Mouse (Mus musculus) mouse trophoblast stem cell (cell line): ENCODE data around the gene Usp29.
"Not testable (repeated sequence)": the region's sequence is repeated elsewhere in the genome, so short reads cannot be mapped to it uniquely, and the experiment has no call there.

Experiments used
- in situ Hi-C, 2 experiments: fragments of 300-500 bp; cut with MseI, MboI; formaldehyde crosslinking; loops; 2 replicates in 1 of 2; 3 replicates in 1 of 2; pipeline ENCODE4 v1.15.1; 2025

Usp29 gene

DNA sequence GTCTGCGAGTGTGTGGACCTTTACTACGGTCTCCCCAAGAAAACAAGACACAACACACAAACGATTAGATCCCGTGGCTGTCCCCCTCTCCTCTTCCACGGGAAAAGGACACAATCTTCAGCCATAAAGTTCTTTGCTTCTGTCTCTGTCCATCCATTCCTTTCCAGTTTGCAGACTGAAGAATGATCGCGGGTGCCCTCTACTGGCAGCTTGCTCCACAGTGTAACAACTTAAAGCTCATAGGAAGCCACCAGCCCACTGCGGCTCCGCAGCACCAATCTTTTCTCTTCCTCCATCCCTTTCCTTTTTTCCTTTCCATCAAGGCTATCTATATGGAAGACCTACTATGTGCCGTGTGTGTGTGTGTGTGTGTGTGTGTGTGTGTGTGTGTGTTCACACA lies 187.9 kb downstream of the Usp29 start:
- in situ Hi-C loops = loop anchor here in 1 of 2 experiments (25.0 kb wide), 1 partner anchor 181 kb away; the partner anchor contains the start of genes Peg3 and Usp29

DNA sequence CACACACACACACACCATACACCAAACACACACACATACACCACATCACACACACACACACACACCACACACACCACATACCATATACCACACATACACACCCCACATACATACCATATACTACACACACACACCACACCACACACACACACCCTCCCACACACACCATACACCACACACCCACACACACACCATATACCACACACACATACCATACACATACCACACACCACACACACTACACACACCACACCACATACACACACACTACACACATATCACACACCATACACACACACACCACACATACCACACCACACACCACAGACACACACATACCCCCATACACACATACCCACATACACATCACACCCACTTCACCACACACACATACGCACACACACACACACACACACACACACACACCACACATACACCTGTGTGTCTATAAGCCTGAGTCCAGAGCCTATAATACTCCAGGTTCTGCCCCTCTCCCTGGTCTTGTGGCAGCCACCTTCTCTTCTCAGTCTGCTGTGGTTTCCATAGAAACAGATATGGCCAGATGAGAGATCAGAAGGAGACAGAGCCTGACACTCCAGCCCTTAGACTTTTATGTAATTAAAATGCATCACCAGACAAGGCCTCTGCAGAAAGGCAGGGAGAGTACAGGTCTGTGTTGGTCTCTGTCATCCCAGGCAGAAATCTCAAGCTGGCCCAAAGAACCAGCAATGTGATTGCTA lies 188.9 kb downstream of the Usp29 start:
- in situ Hi-C loops = loop anchor here in 1 of 2 experiments (25.0 kb wide), 1 partner anchor 182 kb away; the partner anchor contains the start of genes Peg3 and Usp29

DNA sequence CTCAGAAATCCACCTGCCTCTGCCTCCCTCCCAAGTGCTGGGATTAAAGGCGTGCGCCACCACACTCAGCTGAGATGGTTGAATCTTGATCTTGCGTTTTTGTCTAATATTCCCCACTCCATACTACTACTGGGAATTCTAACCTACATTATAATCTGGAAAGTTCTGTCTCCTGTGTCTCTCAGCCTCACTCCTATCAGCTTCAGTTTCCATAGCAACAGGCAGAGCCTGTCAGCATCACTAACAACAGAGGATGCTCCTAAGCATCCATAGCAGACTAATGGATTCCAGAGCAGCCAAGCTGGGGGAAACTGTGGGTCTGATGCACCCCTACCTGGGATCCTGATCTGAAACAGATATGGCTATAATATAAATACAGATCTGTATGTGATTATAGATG lies 193.1 kb downstream of the Usp29 start:
- in situ Hi-C loops = loop anchor here in 1 of 2 experiments (25.0 kb wide), 1 partner anchor 186 kb away; the partner anchor contains the start of genes Peg3 and Usp29

DNA sequence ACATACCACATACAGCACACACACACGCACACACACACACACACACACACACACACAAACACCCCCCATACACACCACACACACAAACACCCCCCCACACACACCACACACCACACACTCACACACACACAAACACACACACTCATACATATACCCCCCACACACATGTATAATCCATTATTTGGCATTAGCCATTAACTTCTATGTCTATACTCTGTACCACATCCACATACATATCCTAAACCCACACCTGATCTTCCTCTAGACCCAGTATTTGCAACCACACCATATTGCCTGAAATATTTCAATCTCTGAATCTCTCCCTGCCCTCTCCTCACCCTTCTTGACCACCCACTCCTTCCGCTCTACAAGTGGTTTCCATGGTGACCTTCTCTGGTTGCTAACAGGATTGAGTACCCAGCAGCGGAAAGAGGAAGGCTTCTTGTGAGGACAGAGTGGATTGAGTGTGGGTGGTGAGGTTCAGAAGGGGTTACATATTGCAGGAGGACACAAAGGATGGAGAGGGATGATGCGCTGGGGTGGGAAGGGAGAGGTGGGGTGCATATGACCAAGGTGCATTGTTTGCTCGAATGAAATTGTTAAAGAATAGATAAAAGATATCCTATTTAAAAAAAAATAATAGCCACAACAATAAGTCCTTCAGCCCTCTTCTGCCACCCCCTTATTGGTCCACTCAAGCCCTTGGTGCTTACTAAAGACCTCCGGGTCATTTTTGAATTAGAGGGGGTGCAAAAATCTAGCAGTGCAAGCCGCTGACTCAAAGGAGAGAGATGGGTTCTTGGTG lies 195.8 kb downstream of the Usp29 start:
- in situ Hi-C loops = no loop called here

DNA sequence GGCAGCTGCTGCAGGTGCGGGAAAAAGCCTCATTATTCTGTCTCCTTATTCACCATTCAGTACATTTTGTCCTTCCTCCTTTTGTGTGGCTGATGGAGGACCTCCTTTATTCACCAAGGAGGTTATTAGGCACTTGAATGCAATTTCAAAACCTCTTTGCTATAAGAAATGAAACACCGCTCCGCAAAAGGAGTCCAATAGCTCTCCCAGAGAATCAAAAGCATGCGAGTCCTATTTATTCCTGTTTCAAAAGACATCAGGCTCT lies 196.3 kb downstream of the Usp29 start:
- in situ Hi-C loops = no loop called here

DNA sequence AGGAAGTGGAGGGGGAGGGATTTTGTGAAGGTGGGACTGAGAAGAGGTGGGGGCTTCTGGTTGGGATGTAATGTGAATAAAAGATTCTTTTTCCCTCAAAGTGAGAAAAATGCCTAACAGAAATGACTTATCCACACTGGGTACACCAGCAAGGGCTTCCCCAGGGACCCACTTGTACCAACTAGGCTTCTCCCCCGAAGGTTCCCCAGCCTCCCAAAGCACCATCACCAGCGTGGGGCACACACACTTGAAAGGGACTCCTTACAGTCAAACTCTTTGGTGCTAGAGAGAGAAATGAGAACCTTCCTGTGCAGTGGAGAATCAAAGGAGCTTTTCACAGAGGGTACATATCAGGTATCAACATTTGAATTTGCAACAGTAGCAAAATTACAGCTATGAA lies 198.9 kb downstream of the Usp29 start:
- in situ Hi-C loops = no loop called here

DNA sequence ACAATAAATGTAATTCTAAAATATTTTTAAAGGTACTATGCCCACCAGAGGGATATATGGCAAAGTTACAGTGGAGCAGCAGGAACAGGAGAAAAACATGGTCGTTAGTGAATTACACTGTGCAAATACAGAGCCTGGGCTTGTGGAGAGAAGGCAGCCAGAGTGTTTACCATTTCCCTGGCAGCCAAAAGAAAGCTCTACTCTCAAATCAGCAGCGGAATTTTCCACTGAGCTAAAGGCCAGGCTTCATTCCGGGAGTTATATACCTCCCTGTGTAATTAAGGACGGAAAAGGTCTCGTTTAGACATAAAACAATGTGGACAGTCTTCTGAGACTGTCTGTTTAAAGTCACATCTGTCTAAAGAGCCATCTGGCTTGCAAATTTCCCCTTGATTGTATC lies 204.4 kb downstream of the Usp29 start:
- in situ Hi-C loops = loop anchor here (5.0 to 10.0 kb wide), 3 partner anchors 280 to 500 kb away; partner anchors contain the start of gene Olfr1344 (in 2 of the 2)

DNA sequence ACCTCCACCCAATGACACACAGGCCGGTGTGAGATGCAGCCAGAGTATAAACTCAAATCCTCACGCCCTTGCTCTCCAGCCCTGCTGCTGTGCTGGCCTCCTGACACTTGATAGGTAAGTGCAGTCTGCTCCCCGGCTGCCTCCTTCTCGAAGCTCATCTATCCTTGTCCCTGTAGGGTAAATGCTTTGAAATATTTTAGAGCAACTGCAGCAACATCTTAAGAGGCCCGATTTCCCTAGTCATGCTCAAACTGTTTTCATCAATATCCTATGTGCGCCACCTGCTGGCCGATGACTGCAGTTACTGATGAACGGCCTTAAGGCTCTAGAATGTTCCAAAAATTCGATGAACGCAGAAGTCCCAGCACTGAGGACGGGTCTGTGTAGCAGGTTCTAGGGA lies 206.7 kb downstream of the Usp29 start:
- in situ Hi-C loops = loop anchor here (5.0 to 10.0 kb wide), 3 partner anchors 282 to 502 kb away; partner anchors contain the start of gene Olfr1344 (in 2 of the 2)

DNA sequence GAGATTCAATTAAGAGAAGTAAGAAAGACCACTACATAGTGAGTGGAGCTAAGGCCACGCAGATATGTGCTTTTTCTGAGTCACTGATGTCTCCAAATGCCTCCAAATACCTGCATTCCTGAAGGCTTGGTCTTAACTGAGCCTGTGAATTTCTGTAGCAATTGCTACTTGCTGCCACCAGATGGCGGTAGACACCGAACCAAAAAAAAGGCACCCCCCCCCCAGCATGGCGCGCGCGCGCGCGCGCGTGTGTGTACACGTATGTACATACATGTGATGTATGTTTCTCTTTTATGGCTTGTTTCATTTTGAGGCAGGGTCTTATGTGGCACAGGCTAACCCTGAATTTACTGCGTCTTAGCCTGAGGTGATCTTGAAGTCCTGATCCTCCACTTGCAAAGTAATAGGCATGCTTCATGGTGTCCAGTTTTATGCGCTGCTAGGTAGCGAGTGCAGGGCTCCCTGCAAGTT lies 210.4 kb downstream of the Usp29 start:
- in situ Hi-C loops = no loop called here

DNA sequence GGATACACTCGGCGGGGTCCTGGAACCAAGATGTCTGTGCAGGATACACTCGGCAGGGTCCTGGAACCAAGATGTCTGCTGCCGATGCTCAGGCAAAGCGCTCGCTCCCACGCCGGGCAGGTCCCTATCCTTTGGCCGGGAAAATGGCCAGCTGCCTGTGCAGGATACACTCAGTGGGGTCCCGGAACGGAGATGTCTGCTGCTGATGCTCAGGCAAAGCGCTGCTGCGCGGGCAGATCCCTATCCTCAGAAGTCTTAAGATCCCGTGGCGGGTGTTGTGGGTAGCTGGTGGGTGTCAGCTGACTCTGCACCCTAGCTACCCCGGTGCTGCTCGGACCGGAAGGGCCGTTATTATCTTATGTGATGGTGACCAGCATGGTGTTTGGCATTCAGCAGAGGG lies 217.7 kb downstream of the Usp29 start:
- in situ Hi-C loops = not testable (repeated sequence)

DNA sequence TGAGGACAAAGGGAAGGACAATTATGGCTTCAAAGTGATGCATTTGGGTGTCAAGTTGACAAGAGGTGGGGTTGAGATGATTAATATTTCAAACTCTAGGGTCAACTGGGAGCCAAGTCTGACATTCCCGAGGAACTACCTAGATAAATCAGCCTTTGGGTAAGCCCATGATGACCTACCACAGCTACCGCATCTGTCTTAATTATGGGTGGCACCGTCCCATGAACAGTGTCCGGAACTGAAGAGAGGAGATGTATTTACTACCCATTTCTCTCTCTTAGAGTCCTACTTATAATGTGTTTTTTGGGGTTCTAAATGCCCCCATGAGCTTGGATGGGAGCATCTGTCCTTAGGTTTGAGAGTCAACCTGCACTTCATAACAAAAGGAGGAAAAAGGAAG lies 226.2 kb downstream of the Usp29 start:
- in situ Hi-C loops = loop anchor here in 1 of 2 experiments (10.0 to 25.0 kb wide), 2 partner anchors 158 to 331 kb away; partner anchors contain the start of gene Gm45844

DNA sequence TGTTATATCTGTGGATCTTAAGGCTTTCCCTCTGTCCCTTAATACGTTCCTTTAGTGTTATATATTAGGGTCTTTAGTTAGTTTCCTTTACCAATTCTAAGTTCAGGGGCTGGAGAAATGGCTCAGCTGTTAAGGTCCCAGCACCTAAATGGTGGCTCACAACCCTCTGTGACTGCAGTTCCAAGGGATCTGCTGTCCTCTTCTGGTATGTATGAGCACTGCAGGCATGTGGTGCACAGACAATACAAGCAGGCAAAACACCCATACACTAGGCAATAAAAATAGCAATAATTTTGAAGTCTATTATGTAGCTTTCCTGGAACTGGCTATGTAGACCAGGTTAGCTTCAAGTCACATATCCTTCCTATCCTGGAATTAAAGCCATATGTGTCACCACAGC lies 228.2 kb downstream of the Usp29 start:
- in situ Hi-C loops = loop anchor here in 1 of 2 experiments (10.0 to 25.0 kb wide), 2 partner anchors 156 to 329 kb away; partner anchors contain the start of gene Gm45844

DNA sequence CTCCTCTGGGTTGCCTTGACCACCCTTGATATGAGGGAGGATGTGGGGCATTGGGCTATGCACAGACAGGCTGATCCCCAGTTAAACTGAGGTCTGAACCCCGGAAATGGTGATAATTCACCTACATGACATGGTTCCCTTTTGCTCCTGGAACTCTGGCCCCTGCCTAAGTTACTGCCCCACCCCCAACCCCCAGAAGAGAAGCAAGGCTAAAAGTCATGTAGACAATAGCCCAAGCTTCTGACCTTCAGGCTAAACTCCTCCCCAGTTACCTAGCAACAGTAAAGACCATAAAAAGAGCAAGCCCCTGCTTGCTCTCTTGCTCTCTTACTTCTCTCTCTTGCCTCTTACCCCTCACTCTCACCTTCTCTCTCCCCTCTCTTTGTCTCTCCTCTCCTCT lies 243.2 kb downstream of the Usp29 start:
- in situ Hi-C loops = loop anchor here in 1 of 2 experiments (25.0 kb wide), 1 partner anchor 314 kb away; the partner anchor contains the start of gene Gm45844

DNA sequence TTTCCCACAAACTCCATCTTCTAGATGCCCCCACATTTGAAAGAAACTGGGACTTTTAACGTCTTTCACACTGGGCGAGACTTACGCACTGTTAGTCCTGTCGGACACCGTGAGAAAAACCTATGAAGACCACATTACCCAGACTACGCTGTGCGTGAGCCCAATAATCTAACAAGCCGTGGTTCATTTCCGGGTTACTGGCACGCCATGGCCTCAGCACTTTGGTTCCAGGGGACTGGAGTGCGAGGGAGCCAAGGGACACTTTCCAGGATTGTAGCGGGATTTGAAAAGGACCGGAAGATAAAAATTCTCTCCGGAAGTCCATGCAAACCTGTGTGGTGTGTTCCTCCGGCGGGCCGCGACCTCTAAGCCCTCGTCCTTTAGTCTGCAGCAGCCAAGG lies 246.5 kb downstream of the Usp29 start:
- in situ Hi-C loops = no loop called here

DNA sequence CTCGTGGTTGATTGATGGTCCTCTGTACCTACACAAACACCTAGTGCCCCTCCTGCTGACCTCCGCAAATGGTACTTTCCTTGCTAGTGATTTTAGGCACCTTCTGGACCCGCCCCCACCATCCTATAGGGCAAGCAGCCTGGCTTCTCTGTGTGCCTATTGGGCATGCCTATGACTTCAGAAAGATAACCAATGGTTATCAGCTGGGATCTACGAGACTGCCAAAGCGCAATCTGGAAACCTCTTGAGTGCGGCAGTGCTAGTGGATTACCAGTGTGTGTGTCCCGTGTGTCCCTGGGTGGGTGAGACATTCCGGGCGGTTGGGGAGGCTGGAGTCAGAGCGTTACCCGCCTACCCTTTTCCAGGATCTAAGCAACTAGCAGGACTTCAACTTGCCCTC lies 264.9 kb downstream of the Usp29 start, which contains the start of gene Aurkc:
Gene Aurkc, plus strand, starts transcription at position 50 of the 400 bp plus-strand sequence.
- in situ Hi-C loops = not testable (repeated sequence)

DNA sequence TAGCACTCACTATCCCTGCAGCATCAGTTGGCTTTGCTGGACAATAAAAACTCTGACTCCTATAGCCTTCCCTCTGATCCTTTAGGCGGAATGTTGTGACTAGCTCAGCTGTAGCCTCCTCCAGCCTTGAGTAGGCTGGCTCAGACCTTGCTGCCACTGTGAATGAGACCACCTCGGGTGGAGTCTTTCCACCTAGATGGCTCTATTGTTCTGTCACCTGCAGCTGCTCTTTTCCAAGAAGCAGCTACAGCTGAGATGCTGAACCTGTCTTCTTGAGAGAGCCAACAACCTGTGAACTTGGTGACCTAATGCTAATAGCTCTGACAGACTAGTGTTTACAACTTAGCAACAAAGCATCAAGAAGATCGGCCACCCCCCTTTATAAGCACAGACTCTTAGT lies 268.5 kb downstream of the Usp29 start:
- in situ Hi-C loops = not testable (repeated sequence)

DNA sequence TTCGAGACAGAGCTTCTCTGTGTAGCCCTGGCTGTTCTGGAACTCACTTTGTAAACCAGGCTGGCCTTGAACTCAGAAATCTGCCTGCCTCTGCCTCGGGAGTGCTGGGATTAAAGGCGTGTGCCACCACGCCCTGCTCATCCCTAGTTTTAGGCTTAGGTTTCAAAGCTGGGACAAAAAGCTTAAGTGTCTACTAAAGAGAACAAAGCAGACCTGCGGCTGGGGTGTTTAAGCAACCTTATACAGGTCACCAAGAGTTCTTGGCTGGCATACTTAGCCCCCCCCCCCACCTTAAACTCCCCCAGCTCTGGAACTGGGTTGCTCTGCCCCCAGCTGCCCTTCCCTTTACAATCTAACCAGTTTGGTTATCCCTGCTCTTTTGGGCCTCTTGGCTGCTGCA lies 275.1 kb downstream of the Usp29 start:
- in situ Hi-C loops = not testable (repeated sequence)
